Mouse (Mus musculus) embryonic fibroblast, embryonic 13.5 days (primary cell): ENCODE measurements around the gene Gm42791. TPM values are rescaled to one million over a fixed set of nuclear protein-coding genes. Genes with fewer than 3 reads are reported as not detected.

Experiments used
- H3K27ac ChIP-seq: 2 replicates; pipeline ENCODE4 v1.5.1; 2012; ENCODE audit warnings: low read length, control low read depth, inconsistent platforms; ENCODE audit not compliant: insufficient read depth
- H3K4me1 ChIP-seq: 2 replicates; pipeline ENCODE4 v1.6.1; 2011; ENCODE audit warnings: low read length; ENCODE audit not compliant: control insufficient read depth, insufficient read depth
- H3K4me3 ChIP-seq: 2 replicates; pipeline ENCODE4 v1.5.1; 2011; ENCODE audit warnings: mild to moderate bottlenecking, control low read depth, low read length; ENCODE audit not compliant: insufficient read depth
- CTCF ChIP-seq: IDR thresholded peaks from 2 replicates; pipeline ENCODE4 v1.5.1; 2011; ENCODE audit warnings: mild to moderate bottlenecking, control low read depth, low read length, moderate library complexity, borderline replicate concordance; ENCODE audit not compliant: insufficient read depth
- POLR2A ChIP-seq: IDR thresholded peaks from 2 replicates; pipeline ENCODE4 v1.6.1; 2011; ENCODE audit warnings: low read depth, mild to moderate bottlenecking, control low read depth, low read length, moderate library complexity
- polyA plus RNA-seq: library from polyadenylated mRNA; stranded (reverse); fragments of >200 nt; gene quantifications from 2 replicates; pipeline ENCODE4 v1.2.4, GENCODE M21; 2011; ENCODE audit warnings: low read depth; ENCODE audit not compliant: missing spikeins, insufficient read length

Gm42791 gene
- polyA plus RNA-seq, 1 experiment, result 7.1 TPM

DNA sequence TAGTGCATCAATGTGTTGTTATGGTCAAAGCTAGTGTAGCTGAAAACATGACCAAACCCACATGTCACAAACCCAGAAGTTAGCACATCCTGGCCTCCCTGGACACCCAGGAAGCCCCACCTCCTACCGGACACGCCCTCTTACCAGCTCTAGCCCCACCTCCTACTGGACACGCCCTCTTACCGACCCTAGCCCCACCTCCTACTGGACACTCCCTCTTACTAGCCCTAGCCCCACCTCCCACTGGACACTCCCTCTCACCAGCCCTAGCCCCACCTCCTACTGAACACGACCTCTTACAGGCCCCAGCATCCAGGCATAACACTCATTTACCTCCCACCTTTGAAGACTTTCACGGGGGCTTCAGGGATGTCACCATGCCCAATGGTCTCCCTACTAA lies 14.3 kb downstream of the Gm42791 start:
- Histone ChIP-seq H3K4me1 (no peaks in the 10 kb centered on the region), H3K4me3 (no peak overlapping the region), H3K27ac (no peak overlapping the region)
- no peak for TF ChIP-seq POLR2A
- no peak for TF ChIP-seq CTCF

DNA sequence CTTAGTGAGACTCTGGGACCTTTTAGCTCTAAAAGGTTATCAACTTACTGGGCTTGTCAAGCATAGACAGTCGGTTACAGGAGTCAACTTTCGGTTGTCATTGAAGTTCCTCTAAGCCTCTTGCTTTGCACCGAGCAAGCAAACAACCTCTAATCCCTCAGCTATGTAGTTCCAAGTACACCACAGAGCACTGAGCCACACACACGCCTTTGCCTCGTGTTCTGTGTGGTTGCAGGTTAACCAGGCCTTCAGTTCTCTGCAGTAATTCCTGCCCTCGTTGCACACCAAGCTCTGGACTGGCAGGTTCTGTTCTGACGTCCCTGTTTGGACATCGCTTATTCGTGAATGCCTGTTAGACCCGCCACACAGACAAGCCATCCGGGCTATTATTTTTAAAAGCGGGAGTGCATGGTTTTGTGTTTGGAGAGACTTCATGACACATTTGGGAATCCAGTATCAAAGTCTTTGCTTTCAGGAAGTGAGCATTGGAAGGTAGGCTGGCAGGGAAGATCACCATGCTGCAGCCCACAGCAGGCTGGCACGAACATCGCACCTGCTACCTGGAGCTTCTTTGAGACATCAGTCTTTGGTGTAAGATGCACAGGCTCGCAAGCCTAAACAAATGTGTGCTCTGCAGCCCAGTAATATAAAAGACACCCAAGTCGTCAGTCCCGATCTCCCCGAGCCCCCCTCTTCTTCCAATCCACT lies 16.3 kb downstream of the Gm42791 start:
- Histone ChIP-seq H3K4me3 (no peak overlapping the region), H3K4me1 (no peaks in the 10 kb centered on the region), H3K27ac (no peak overlapping the region)
- TF ChIP-seq POLR2A (no peak), CTCF (no peak)

DNA sequence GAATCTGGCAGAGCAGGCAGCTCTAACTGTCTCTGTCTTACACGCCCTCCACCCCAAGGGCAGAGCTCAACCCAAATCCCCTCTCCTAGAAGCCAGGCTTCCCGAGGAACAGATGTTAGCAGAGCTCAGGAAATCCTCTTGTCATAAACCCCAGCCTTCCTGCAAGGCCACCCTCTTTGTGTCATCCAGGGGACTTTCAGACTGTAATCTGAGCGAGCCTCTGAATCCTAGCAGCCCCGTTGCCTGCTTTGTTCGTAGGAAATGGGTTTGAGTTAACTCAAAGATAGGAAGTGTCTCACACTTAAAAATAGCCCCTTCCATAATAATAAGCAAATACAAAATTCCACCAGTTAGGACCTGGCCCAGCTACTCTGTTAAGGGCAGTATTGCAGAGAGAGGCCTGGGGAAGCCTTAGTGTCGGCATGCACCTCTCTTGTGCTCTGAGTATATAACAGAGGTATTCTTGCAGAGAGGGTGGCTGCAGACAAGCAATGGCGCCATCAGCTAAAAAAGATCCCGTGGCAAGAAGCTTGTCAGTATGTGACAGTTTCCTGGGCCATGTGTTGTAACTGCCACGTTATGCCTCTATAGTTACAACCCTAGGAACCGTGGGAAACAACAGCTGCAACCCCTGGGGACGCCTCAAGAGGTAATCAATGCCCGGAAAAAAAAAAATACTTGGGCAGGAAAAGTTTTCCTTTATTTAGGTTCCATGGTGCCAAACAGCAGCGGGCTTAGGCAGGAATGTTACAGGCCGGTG lies 17.1 kb downstream of the Gm42791 start:
- H3K4me3 ChIP-seq, result no peak overlapping the region
- no peak for TF ChIP-seq POLR2A
- H3K27ac ChIP-seq, result no peak overlapping the region
- H3K4me1 ChIP-seq, result peaks cover 2% of the 10 kb centered on the region; the same call in 1 of the 2 replicates

DNA sequence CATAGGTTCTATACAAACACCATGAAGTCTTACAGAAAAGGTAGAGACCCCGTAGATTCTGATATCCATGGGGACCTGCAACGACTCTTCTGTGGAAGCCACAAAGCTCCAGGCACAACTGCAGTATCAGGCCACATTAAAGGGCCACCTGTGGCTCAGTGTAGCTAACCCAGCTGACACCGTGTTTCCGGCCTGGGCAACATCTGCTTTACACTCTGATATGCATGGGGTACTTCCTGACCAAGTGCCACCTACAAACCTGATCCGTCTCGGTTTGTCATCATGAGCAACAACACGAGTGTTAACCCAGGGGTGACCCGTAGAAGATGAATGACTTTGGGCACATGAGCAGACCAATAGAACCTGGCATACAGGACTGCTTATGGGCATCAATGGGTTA lies 18.1 kb downstream of the Gm42791 start:
- TF ChIP-seq CTCF, result no peak
- TF ChIP-seq POLR2A, result no peak
- Histone ChIP-seq H3K4me1 (peaks cover 2% of the 10 kb centered on the region; the same call in 1 of the 2 replicates), H3K27ac (no peak overlapping the region), H3K4me3 (no peak overlapping the region)

DNA sequence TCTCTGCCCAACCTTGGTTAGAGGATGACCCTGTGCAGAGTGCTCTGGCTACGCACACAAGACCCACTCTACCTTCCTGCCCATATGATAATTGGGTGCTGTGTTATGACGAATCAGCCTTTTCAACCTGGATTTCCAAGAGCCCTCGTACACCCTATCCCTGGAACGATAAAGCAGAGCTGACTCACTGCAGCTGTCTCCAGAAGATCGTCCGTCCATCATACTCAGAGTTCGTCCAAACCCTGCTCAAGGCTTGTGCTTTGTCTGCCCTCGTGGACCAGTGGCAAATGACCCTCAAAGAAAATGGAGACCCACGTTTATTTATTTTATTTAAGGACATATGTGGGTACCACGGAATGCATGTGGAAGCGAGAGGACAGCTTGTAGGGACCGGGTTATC lies 19.9 kb downstream of the Gm42791 start:
- no peak for TF ChIP-seq POLR2A
- no peak for TF ChIP-seq CTCF
- Histone ChIP-seq H3K4me1 (peaks cover 2% of the 10 kb centered on the region; the same call in 1 of the 2 replicates), H3K4me3 (no peak overlapping the region), H3K27ac (no peak overlapping the region)

DNA sequence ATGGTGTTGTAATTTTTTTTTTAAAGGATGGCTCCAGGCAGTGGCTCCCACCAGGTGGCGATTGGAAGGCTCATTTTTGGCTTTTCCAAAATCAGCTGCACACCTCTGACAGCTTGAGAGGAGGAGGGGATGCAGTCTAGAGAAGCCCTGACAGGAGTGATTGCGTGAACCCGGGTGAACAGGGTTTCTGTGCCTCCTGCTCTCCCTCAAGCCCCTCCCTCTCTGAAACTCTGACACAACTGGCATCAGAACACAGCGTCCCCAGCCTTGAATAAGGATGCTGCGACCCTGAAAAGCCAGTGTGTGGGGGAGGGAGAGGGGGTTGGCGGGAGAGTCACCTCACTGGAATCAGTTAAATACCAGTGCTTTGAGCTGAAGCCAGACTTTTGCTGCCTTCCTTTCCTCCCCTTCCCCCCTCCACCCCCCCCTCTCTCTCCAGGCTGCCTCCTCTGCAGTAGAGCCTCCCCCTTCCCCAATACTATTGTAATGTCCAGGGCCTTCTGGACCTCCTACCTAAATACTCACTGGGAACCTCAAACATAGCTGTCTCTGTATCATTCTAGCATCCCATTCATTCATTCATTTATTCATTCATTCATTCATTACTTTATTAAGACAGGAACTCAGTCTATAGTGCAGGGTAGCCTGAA lies 21.8 kb downstream of the Gm42791 start:
- H3K4me3 ChIP-seq, result no peak overlapping the region
- TF ChIP-seq CTCF, result no peak
- H3K27ac ChIP-seq, result no peak overlapping the region
- H3K4me1 ChIP-seq, result peaks cover 2% of the 10 kb centered on the region; the same call in 1 of the 2 replicates

DNA sequence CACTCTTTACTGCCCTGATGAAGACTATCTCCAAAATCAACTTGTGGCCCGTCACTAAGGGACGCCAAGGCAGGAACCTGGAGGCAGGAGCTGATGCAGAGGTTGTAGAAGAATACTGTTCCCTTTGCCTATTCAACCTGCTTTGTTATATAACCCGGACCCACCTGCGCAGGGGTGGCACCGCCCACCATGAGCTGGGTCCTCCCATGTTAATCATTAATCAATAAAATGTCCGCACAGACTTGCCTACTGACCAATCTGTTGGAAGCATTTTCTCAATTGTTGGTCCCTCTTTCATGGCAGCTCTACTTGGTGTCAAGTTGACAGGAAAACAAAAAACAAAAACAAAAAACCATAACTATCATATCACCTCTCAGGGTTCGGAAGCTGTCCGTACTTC lies 22.8 kb downstream of the Gm42791 start:
- TF ChIP-seq CTCF, result no peak
- Histone ChIP-seq H3K27ac (no peak overlapping the region), H3K4me1 (peaks cover 4% of the 10 kb centered on the region), H3K4me3 (no peak overlapping the region)

DNA sequence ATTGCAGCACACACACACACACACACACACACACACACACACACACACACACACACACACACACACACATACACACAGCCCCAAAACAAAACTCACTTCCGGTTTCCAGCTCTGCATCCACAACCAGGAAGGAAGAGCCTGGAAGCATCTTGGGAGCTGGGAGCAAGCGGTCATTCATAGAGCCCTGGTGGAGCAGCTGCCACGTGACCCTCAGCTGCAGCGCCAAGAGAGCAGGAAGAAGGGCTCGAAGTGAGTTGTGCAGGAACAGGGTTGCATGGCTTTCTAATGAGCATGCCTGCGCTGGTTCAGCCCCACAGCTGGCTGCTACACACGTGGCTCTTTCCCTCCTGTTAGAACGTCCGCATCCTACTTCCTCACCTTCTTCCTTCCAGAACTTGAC lies 25.3 kb downstream of the Gm42791 start:
- peaks cover 15% of the 10 kb centered on the region for H3K4me1 ChIP-seq
- TF ChIP-seq POLR2A, result no peak
- no peak for TF ChIP-seq CTCF
- H3K27ac ChIP-seq, result no peak overlapping the region
- H3K4me3 ChIP-seq, result no peak overlapping the region

DNA sequence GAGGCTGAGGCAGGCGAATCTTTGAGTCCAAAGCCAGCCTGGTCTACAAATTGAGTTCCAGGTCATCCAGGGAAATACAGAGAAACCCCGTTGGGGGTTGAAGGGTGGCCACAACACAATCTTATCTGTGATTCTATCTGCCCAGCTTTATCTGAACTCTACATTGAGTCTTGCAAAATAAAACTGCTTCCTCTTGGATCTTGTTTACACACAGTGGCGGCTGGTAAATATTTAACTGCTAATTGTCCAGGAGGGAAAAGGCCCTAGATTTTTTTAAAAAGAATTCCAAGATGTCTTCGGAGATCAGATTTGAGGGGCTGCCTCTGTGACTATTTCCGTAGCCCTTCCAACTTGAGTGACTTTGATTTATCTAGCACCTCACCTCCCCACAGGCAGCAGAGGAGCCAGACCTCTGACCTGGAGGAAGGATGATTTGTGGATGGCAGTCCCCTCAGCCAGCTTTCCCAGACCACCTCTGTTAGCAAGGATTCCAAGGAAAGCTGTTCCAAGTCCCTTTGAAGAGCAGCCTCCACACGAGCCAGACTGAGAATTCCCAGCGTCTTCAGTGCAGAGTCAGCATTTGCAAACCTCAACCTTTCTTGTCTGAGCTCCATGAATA lies 25.9 kb downstream of the Gm42791 start:
- H3K4me3 ChIP-seq, result no peak overlapping the region
- peaks cover 20% of the 10 kb centered on the region for H3K4me1 ChIP-seq
- H3K27ac ChIP-seq, result no peak overlapping the region
- TF ChIP-seq POLR2A, result no peak
- no peak for TF ChIP-seq CTCF

DNA sequence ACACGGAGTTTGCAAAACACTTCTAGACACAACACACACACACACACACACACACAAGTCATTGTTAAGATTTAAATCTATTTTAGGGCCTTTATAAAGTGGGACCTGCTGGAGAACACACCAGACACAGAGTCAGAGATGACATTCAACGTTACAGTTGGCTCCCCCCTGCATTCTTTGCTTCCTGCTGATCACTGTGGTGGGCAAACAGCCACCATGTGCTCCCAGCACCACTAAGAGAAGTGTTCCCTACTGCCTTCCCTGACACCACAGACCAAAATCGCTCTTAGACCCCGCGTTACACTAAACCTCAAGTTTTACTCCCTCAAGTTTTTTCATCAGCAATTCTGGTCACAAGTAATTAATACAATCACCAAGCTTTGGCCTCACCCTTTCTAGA lies 26.8 kb downstream of the Gm42791 start:
- no peak overlapping the region for H3K27ac ChIP-seq
- TF ChIP-seq CTCF (no peak), POLR2A (no peak)
- H3K4me1 ChIP-seq, result peaks cover 22% of the 10 kb centered on the region
- H3K4me3 ChIP-seq, result no peak overlapping the region
